Mouse (Mus musculus) liver, adult (tissue): Measurements from ENCODE around the gene Nt5c2.

Experiments used
- GATA4 ChIP-seq: IDR thresholded peaks from 2 replicates; pipeline ENCODE4 v1.6.1; 2014; ENCODE audit warnings: mild to moderate bottlenecking, low read length; ENCODE audit not compliant: insufficient replicate concordance

Nt5c2 gene

DNA sequence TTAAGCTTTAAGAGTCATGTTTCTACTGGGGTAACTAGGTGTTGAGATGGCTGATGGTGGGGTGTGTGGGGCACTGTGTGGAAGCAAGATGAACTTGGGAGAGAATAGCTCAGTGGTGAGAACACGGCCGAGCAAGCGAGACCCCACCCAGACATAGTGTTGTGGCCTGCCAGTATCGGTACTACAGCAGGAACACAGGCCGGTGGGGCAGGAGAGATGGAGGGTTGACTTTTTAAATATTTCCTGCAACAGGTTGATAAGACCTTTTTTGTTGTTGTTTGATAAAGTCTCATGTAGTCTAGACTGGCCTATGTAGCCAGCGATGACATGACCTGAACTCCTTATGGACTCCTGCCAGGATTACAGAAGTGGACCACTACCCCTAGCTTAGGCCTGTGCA is 114.2 kb downstream of the Nt5c2 start:
- TF ChIP-seq GATA4 = no peak

DNA sequence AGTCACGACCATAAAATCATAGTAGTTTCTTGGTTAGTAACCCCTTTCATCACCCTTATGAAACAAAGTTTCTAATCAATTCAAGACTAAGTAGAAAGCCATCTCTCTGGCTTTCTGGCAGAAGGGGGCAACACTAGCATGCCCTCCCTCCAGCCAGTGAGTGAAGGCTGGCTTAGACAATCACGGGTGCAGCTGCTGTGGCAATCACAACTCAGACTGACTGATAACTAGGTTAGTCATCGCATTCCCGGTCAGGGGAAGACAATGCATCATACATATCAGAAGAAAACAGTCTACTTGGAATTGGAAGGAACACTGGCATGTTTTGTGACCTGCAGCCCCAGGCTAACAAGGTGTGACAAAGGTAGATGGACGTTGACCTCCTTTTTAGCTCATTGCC is 115.1 kb downstream of the Nt5c2 start:
- no peak for TF ChIP-seq GATA4

DNA sequence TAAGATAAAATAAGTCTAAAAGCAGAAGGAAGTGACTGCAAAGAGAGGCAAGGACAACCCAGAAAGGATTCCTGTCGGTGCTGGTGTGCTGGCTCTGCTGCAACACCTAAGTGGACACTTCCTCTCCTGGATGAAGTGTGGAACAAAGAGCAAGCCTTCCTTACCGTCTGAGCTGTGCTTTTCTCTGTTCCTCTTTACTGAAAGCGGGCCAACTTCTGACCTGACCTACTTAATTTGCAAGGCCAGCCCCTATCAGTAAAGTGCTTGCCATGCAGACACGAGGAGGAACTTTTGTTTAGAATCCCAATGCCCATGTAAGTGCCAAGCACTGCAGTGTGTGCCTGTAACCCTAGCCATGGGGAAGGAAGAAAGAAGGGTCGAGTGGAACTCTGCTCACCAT is 115.6 kb downstream of the Nt5c2 start:
- TF ChIP-seq GATA4 = no peak

DNA sequence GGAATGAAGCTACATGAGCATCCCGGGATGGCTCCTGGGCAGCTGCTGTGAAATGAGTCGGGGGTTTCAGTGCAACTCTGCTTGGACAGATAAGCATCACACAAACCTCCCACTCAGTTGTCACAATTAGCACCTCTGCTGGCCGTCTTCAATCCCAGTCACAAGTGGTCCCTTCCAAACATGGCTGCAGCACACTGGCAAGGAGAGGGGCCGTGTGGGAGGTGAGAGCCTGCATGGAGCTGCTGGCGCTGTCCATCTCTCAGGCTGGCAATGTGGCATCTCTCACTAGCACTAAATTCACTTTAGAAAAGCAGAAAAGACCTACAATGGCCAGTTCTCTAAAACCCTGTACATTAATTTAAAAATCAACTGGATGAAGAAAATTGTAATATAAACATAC is 116.7 kb downstream of the Nt5c2 start:
- TF ChIP-seq GATA4 = no peak

DNA sequence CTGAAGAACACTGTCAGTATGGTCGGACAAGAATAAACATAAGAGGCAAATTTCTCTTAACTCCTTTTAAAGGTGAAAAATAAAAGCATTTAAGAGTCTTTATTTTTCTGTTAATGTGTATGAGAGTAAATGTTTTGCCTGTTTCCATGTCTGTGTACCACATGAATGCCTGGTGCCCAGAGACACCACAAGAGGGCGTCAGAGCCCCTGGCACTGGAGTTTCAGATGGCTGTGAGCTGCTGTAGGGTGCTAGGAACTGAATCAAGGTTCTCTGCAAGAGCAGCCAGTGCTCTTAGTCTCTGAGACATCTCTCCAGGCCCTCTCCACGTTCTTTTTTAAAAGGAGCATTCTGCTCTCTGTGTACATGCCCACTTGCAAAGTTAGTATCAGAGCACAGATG is 117.8 kb downstream of the Nt5c2 start:
- TF ChIP-seq GATA4 = no peak

DNA sequence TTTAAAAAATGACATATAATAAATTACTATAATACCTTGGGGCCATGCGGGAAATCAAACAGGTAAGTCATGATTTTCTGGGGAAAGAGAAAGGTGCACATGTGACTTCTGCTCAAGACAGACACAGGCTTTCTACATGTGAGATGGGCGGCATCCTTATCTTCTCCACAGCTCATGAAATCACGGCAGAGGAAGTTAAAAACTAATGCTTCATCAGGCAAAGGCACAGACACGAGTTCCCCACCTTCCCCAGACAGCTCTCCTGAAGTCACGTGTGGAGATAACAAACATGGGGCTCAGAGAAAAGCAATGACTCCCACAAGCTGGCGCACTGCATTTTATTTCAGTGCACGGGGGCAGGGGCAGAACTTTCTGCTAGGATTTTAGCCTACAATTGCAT is 121.5 kb downstream of the Nt5c2 start:
- TF ChIP-seq GATA4 = no peak

DNA sequence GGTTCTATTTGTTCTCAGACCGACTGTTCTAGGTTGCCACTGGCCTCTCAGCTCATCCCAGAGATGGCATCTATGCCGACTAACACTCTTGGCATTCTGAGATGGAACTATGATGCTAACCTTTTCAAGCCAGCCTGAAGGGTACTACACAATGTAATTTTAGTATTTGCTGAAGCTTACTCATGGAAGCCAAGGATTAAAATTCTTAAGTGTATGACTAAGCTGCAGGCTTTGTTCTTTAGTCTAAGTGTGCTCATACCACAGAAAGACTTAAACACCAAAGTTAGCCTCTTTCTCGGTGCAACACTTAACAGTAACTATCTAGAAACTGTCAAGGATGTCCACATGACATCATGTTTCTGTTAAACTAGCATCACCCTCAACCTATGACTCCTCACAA is 122.1 kb downstream of the Nt5c2 start:
- TF ChIP-seq GATA4 = no peak

DNA sequence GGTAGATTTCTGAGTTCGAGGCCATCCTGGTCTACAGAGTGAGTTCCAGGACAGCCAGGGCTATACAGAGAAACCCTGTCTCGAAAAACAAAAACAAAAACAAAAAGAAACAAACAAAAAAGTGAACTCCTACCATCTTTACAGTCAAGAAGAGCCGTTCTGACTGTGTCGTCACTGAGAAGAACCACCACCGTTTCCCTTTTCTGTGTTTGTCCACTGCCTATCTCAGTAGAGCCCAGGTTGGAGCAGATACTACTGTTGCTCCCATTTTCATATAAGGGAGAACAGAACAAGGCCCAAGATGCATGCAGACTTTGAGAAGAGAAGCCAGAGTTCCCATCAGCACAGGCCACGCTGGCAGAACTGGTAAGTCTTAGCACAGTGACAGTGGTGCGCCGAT is 124.3 kb downstream of the Nt5c2 start:
- no peak for TF ChIP-seq GATA4

DNA sequence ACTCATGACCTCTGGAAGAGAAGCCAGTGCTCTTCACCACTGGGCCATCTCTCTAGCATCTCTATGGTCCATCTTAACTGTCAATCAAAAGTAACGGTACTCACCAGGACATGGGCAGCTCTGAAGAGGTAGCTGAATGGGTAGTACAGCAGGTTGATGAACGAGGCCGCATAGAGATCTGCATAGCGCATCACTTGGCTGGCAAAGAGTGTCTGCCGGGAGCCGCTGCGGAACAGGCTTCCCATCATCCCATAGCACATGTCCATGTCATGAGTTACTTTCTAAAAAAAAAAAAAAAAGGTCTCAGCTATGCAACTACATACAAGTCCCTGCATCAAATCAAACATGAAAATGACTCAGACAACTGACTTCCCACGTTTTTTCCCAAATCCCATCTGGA is 125.3 kb downstream of the Nt5c2 start:
- TF ChIP-seq GATA4 = no peak

DNA sequence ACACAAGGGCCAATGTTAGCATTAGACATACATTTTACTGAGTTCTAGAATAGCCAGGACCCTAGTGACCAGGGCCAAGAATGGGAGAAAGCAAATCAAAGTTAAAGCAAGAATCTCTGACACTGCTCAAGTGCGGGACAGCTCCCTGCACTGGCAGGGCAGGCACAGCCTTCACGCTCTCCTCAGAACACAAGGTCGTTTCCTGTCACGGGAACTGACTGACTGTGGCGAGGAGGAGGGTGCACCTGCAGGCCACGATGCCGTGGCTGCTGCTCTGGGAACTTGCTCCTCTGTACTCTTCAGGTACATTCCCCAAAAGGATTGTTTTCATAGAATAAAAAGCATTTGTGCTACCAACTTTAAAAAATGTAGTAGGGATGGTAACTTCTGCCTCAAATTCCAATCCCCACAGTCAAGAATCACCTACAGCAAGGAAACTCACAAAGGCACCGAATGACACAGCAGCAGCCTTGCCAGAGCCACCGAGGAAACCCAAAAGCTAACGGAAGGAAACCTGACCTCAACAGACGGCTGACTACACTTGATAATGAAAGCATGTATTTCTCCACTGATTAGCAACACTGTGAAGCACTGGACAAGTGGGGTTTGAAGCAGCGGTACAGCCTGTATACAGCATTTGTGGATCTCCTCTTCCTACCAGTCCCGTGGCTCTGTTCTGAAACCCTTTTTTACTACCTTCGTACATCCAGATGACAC is 127.0 kb downstream of the Nt5c2 start:
- 0 out of 2 replicates have a peak, but pooled peaks have one; percentile 23 for TF ChIP-seq GATA4

DNA sequence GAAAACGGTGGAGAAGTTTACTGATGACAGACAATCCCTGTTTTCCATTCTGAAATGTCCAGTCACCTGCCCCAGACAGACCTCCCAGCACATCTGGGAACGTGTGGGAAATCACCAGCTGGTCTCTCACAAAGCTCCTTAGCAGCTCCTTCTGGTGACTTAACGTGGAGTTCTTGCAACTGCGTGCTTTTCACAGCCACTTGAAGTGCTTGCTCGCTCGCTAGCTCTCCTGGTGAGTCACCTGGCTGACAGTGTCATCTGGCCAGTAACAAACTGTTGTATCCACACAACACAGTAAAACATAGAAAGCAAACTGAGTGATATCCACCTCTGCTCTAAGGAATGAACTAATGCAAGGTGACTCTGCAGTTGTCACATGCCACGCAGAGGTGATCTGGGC is 128.1 kb downstream of the Nt5c2 start:
- no peak for TF ChIP-seq GATA4

DNA sequence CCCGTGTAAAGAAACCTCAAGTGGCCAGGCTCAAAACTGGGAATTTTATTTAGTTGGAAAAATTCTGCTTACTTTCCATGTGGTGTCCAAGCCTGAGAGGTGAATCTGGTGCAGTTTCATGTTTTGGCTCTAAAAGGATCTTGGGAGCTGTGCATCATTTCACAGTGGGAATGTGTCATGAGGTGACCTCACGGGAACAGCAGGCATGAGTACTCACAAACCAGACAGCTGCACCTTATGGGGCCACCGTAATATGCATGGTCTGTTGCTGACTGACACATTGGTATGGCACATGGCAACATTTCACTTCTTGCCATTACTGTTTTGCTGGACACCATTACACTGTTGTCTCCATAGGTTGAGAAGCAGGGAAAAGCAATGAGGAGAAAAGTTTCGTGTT is 129.6 kb downstream of the Nt5c2 start:
- TF ChIP-seq GATA4 = no peak

DNA sequence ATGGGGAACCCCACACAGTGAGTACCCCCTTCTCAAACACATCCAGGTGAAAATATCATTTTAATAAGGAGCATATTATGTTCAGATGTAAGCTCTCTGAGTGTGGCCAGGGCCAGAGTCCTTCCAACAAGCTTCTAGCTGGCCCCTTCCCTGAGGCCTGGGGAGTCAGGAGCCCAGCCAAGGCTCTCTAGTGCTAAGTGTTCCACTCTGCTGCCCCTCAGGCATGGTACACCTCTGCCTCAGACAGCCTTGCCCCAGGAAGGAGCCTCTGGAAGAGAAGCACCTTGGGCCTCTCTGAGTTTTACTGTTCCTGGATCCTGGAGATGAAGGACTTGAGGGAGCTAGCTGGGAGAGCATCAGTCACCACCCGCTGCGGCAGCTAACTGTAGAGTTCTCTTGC is 135.1 kb downstream of the Nt5c2 start:
- TF ChIP-seq GATA4 = no peak

DNA sequence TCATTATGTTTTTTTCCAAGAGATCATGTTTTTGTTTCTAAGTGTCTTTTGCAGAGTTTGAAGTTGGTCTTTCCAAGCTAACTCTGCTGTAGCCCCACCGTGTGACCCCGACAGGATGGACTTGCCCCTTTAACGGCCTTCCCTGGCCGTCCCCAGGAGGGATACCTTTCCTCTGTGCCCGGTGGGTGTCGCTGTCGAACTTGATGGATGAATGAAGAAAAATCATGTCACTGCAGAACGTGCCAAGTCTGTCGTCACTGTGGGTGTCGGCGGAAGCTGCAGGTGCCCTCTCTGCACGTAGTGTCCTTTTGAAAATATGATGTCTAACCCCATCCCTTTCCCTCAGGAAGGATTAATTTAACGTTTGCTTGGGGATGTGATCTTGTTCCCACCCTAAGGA is 136.6 kb downstream of the Nt5c2 start:
- no peak for TF ChIP-seq GATA4

DNA sequence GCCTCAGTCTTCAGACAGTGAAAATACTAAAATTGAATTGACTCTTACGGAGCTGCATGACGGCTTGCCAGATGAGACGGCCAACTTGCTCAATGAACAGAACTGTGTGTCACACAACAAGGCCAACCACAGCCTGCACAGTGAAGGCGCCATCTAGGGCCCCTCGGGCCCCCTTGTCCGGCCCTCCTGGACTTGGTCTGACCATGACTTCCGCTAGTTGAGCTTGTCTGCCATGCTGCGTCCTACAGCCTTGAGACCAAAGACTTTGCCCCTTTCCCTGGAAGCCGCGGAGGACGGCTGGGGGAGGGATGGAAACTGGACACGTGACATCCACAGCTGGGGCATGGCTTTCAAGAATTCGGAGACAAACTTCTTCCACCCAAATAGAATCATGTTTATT is 137.1 kb downstream of the Nt5c2 start:
- TF ChIP-seq GATA4 = no peak

DNA sequence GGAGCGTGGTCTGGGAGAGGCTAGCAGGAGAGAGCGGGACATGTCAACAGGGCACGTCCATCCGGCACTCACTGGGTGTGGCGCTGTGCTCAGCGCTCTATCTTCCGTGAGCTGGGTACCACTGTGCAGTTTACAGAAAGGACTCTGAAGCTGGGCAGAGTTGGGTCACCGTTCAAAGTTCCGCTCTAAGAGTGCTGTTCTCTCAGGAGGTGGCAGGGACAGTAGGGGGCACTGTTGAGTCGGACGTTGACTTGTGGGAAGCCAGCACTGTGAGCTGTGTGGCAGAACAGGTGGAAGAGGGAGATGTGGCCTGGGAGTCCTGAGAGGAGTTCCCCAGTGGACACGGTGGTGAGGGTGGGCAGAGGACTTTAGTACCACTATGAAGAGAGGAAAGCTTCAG is 139.2 kb downstream of the Nt5c2 start:
- no peak for TF ChIP-seq GATA4

DNA sequence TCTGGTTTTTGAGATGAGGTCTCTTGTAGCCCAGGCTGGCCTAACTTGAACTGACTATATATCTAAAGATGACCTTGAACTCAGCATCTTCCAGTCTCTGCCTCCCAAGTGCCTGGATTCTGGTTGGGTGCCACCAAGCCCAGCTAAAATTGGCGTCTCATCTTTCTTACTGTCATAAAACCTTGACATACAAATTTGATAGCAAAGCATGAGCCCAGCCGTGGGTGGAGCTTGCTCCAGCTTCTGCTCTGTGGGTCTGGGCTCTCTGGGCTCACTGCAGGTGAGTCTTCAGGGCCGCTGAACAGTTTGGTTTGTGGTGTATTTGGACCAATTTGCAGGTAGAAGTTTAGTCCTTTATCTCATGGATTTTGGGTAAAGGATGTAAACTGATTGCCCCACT is 141.0 kb downstream of the Nt5c2 start:
- TF ChIP-seq GATA4 = no peak
